Mouse (Mus musculus) cerebellum, postnatal 36 days (tissue): ENCODE data around the gene Ipo9.

Experiments used
- DNase-seq, 2 experiments: peaks; one replicate each; pipeline ENCODE4 v3.0.0; 2021 to 2022; ENCODE audit warnings: mixed read lengths in 2 of 2

The Ipo9 gene

GRCm38 (mm10) chr1:135367005-135367404, 63.3 kb downstream of the Ipo9 start:
- no peak for DNase-seq

DNA sequence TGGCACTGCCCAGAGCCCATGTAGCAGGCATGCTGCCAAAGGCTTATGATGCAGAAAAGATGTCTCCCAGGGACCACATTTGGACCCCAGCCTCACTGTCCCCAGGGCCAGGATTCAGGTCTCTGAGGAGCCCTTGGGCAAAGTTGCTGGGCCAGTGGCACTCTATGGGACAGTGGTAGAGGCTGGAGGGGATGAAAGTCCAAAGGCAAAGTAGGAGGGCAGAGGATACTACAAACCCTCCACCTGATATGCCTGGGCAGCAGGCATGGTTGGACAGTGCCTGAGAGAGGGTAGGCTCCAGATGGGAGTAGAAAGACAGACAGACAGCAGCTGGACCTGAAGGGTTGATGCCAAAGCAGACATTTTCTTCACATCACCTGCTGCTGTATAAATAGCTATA, 63.9 kb downstream of the Ipo9 start:
- no peak for DNase-seq

- no peak for DNase-seq
These were observed 66.9 kb downstream of the Ipo9 start for GRCm38 (mm10) chr1:135363446-135363845.

DNA sequence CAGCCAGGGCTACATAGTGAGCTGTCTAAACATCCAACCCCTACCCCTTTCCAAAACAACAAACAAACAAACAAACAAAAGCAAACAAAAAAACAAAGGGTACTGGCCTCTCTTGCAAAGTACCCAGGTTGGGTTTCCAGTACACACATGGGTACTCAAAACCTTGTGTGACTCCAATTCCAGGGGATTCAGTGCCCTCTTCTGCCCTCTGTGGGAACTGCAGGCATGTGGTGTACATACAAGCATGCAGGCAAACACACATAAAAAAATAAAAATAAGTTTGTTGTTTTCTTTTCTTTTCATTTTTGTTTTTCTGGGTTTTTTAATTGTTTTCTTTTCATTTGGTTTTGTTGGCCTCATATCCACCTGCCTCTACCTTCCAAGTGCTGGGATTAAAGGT, 68.2 kb downstream of the Ipo9 start:
- DNase-seq = no peak

- no peak for DNase-seq
These were observed 68.8 kb downstream of the Ipo9 start for GRCm38 (mm10) chr1:135361491-135361890.

- no peak for DNase-seq
These were observed 71.2 kb downstream of the Ipo9 start for GRCm38 (mm10) chr1:135359071-135359470.

GRCm38 (mm10) chr1:135351953-135352352, 78.3 kb downstream of the Ipo9 start:
- DNase-seq = no peak

DNA sequence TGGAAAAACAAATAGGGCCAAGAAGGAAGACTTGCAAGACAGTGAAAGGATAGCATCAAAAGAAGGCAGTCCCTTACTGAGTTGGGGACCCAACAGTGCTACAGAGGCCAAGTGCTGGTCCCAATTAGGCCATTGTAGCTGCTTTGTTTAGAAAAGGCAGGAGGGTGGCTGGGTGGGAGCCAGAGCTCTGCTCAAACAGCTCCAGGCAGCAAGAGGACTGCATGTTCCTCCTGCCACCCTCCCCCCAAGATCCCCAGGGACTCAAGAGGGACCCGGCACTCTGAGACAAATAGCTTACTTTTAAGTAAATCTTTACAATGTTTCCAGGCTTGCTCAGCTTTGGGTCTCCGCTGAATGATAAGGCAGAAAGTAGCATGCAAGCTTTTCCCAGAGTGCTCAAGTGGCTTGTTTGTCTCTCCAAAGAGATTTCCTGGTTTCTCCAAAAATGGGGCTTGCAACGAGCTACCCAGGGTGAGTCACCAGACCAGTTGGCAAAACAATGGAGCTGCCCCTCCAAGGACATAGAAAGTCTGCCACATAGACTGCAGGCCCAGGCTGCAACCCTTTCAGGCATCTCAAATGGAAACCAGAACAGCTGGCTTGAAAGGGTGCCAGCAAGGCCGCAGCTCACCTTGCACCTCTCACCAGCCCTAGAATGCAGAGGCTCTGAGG, 82.7 kb downstream of the Ipo9 start:
- DNase-seq = no peak

GRCm38 (mm10) chr1:135346891-135347290, 83.4 kb downstream of the Ipo9 start:
- no peak for DNase-seq

- DNase-seq = no peak
These were observed 86.3 kb downstream of the Ipo9 start for GRCm38 (mm10) chr1:135344026-135344425.

DNA sequence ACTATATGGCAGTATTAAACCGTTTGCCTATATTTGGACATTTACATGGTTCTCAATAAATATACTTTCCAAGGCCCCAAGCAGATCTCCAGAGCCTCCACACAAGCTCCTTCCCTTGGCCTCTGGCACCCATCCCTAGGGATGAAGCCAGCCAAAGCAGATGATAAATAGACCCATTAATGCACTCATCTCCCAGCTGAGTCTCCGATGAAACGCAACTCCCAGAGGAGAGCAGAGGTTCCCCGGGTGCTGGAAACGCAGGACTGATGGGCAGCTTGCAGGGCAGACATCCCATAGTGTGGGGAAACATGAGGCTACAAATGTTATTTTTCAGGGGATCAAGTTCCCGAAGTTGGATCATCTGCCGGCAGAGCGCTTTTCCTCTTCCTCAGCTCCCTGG, 88.4 kb downstream of the Ipo9 start:
- DNase-seq = no peak
